Mouse (Mus musculus) urinary bladder, postnatal 14 days (tissue): Measurements from ENCODE around the gene Mfrp.
"Not testable (repeated sequence)": the region's sequence is repeated elsewhere in the genome, so short reads cannot be mapped to it uniquely, and the experiment has no call there.

ENCODE experiments used
- DNase-seq: peaks from one replicate; pipeline ENCODE4 v3.0.0; 2021; ENCODE audit warnings: low spot score

The Mfrp gene

DNA sequence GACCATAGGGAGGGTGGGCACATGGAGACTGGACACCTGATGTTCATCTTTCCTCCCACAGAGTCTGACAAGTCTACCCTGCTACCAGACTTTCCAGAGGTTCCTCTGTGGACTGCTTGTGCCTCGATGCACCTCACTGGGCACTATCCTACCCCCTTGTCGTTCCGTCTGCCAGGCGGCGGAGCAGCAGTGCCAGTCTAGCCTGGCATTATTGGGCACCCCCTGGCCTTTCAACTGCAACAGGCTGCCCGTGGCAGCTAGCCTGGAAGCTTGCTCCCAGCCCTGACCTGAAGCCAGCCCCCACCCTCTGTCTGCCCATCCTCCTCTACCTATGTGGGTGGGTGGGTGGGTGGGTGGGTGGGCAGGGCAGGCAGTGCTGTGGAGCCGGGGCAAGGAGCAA is 4.7 kb downstream of the Mfrp start:
- DNase-seq = no peak

DNA sequence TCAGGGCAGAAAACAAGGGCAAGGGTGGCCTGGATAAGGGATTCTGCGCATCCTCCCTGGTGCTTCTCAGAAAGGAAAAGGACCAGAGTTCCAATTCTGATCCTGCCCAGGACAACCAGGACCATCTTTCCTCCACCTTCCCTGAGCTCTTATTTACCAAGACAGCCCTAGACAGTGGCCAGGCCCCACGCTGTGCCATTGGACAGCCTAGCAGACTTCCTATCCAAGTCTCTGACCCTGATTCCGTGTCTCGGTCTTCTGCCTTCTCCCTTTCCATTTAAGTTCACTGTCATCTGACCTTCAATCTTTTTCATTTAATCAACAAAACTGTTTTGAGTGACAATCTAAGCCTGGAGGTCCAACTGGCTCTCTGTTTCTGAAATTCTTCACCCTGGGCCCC is 5.1 kb downstream of the Mfrp start:
- no peak for DNase-seq

GRCm38 (mm10) chr9:44107110-44107509 is 5.6 kb downstream of the Mfrp start, which contains the start of gene C1qtnf5:
TSS of gene C1qtnf5 (plus strand) at chr9:44107245.
- peak; percentile 91 for DNase-seq

DNA sequence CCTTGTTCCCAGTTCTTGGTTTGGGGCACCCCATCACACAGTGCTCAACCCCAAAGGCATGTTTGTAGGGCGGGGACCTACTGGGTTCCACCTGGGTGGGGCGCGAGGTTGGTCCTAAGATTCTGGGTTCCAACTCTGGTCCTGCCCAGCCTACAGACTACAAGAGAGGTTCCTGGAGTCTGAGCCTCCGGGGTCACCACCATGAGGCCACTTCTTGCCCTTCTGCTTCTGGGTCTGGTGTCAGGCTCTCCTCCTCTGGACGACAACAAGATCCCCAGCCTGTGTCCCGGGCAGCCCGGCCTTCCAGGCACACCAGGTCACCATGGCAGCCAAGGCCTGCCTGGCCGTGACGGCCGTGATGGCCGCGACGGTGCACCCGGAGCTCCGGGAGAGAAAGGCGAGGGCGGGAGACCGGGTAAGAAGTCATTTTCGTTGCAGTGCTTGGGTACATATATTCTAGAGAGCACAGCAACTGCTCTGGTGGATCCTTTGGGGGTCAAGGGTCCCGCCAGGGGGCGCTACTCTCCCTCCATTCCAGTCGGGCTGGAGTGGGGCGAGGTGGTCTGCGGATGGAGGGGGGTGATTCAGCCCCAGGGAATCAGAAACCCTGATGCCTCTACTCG is 6.1 kb downstream of the Mfrp start:
- no peak for DNase-seq

DNA sequence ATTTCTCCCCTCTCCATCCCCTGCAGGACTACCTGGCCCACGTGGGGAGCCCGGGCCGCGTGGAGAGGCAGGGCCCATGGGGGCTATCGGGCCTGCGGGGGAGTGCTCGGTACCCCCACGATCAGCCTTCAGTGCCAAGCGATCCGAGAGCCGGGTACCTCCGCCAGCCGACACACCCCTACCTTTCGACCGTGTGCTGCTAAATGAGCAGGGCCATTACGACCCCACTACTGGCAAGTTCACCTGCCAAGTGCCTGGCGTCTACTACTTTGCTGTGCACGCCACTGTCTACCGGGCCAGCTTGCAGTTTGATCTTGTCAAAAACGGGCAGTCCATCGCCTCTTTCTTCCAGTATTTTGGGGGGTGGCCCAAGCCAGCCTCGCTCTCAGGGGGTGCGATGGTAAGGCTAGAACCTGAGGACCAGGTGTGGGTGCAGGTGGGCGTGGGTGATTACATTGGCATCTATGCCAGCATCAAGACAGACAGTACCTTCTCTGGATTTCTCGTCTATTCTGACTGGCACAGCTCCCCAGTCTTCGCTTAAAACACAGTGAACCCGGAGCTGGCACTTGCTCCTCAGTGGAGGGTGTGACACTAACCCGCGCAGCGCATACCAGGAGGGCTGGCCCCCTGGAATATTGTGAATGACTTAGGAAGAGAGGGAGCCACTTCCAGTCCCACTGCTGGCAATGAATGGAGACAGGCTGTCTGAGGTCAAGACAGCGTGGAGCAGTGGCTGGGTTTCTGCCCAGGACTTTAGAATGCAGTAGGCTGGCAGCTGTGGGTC is 6.9 kb downstream of the Mfrp start:
- DNase-seq = no peak

- DNase-seq = peak; percentile 75
Observed at GRCm38 (mm10) chr9:44109360-44110095, 8.0 kb downstream of the Mfrp start.

DNA sequence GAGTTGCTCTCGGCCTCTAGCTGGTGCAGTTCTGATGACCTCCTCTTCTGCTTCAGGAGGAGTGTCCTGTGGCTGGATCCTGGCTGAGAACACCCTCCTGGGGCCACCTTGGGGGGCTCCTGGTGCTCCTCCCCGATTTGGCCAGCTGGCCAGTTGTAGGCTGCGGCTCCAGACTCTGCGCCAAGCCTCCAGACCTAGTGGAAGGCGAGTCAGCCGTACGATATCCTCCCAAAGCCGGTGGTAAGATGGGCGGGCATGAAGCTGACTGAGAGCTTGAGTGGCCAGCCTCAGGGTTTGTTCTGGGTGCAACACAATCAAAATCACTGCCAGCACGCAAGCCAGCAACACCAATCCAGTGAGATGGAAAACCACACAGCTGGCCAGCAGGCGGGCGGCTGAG is 10.4 kb downstream of the Mfrp start:
- not testable (repeated sequence) for DNase-seq

GRCm38 (mm10) chr9:44113105-44113789 is 11.7 kb downstream of the Mfrp start, which contains the start of the genes Gm49380 and Rnf26:
TSS of gene Gm49380 (minus strand) at chr9:44113500.
TSS of gene Rnf26 (minus strand) at chr9:44113517.
- peak; percentile 96 for DNase-seq

- DNase-seq = no peak
Observed at GRCm38 (mm10) chr9:44114453-44114852, 12.9 kb downstream of the Mfrp start.

GRCm38 (mm10) chr9:44115599-44115998 is 14.1 kb downstream of the Mfrp start:
- no peak for DNase-seq

DNA sequence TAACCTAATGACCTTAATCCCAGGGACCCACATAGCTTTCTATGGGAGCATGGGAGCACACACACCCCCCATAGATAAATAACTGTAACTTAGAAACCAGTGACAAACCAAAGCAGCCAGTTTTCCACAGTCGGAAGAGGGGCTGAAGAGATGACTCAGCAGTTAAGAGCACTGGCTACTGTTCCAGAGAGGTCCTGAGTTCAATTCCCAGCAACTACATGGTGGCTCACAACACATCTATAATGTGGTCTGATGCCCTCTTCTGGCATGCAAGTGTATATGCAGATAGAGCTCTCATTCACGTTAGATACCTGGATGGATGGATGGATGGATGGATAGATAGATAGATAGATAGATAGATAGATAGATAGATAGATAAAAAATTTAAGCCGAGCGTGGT is 14.7 kb downstream of the Mfrp start:
- DNase-seq = no peak

DNA sequence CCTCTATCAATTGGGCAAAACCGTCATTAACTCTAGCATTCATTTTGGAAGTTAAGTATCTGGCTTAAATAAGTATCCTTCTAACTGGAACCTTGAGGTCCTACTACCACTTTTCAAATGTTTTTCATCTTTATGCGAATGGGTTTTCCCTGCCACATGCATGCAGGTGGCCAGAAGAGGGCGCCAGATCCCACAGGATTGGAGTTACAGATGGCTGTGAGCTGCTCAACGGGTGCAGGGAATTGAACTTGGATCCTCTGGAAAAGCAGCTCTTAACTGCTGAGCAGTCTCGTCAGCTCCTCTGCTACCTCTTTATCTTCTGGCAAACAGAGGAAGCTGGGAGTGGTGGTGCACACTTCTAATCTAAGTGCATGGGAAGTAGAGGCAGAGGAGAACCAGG is 17.5 kb downstream of the Mfrp start:
- DNase-seq = no peak

- no peak for DNase-seq
Observed at GRCm38 (mm10) chr9:44119948-44120465, 18.5 kb downstream of the Mfrp start.

GRCm38 (mm10) chr9:44124317-44124716 is 22.8 kb downstream of the Mfrp start:
- no peak for DNase-seq

GRCm38 (mm10) chr9:44125026-44125425 is 23.5 kb downstream of the Mfrp start:
- DNase-seq = no peak

DNA sequence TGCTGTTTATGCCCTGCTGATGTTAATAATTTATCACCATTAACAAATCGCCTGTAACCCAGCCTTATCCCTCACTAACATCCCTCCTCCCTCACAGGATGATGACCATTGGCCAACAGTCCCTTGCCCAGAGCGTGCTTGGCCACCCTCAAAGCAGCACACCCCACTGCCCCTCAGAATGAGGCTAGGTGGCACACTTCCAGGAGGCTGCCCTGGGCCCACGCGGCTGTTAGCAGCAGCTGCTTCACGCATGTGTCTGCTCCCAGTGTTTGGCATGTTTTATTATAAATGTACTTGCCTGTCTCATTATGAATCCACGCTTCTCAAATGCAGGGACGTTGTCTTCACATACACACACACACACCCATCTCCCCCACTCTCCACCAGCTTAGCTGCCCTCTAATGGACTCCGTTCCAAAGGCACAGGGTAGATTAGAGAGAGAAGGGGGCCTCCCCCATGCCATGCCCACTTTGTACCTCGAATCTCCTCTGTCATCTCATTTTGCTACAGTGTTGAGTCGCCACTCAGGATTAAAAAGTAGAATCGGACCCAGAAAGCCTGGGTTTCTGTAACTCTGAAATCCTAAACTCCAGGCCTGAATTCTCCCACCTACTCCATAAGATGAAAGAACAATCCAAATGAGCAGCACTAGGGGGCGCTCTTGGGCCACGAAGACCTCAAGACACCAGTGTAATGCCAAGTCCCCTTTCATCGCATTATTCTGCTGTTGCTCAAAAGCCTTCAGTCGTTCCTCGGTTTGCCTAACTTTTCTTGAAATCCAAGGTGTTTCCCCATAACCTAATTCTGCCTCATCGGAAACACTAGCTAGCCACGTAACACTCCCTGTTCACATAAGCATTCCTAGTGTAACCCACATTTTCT is 24.3 kb downstream of the Mfrp start:
- DNase-seq = peak; percentile 87

DNA sequence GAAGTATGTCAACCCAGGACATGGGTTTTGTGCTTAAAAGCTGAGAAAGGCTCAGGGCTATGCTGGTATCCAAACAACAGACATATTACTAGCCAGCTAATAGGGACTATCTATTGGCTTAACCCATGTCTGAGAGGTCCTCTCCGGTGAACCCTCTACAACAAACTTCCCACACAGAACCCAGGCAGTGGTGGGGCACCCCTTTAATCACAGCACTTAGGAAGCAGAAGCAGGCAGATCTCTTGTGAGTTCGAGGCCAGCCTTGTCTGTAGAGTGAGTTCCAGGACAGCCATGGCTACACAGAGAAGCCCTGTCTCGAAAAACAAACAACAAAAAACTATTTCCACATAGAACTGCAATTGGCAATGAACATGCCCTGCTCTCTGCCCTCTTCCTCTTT is 25.2 kb downstream of the Mfrp start:
- no peak for DNase-seq

- DNase-seq = no peak
Observed at GRCm38 (mm10) chr9:44127351-44127801, 25.8 kb downstream of the Mfrp start.

- DNase-seq = no peak
Observed at GRCm38 (mm10) chr9:44129633-44130032, 28.1 kb downstream of the Mfrp start.

DNA sequence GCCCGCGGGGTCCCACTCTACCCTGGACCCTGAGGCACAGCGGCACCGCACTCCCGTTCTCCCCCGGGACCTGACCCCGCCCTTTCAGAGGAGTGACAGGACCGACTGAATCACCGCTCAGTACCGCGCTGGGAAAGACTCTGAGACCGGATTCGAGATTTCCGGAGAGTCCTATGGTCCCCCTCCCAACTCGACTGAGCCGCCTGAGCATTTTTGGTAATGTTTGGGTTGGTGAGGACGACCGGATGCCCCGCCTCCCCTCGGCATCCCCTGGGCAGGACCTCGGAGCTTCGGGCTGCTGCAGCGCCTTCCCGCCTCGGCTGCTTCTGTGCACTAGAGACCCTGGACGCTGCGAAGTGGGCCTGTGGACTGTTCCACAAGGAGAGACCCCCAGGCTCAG is 28.5 kb downstream of the Mfrp start:
- peak; percentile 69 for DNase-seq
